In the genomic region with DNA sequence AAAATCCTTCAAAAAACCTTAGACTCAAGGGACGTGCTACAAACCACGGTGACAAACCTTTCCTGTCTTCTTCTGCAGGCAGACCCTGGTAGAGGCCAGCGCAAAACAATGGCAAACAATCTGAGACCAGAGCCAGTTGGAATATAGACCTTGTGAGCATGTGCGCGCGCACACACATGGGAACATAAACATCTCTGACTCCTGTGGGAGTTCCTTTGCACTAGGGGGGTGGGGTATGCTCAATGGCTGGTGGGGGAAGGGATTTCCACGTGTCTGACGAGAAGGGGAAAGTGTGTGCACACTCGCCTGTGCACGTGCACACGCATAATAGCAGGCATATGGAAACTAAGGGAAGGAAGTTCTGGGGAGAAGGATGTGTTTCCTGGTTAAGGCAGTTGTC, we compare ENCODE assay signal across 10 mouse cellular contexts.
DNase-seq lines count a peak whose midpoint lies in the region; ATAC-seq and TF ChIP-seq lines count a peak whose summit lies in the region.
"Had no signal": no experiment of that assay in that cellular context is flagged by ENCODE, and none has a peak within 500 bp of the region (broad histone marks: within the 10 kb centered on the region; RNA-seq: fewer than 3 reads in every experiment).

No protein-coding gene starts in this region.

- peak overlapping the region; percentile 87 for H3K27ac ChIP-seq in midbrain, embryonic 10.5 days (replicated peaks)
- H3K27ac ChIP-seq in midbrain, embryonic 15.5 days = no peak overlapping the region
- peak overlapping the region; percentile 94 for H3K27ac ChIP-seq in intestine, embryonic 16.5 days (ENCODE audit: low read length)
- no peak overlapping the region for H3K27ac ChIP-seq in layer of hippocampus, adult 2 months

- peaks cover 100% of the 10 kb centered on the region for H3K4me1 ChIP-seq in midbrain, embryonic 10.5 days
- H3K4me1 ChIP-seq in midbrain, embryonic 15.5 days = peaks cover 28% of the 10 kb centered on the region
- peaks cover 46% of the 10 kb centered on the region for H3K4me1 ChIP-seq in intestine, embryonic 16.5 days (ENCODE audit: control insufficient read depth, insufficient read depth, low read length)

- no peaks in the 10 kb centered on the region for H3K9me3 ChIP-seq in midbrain, embryonic 10.5 days (replicated peaks)
- no peaks in the 10 kb centered on the region for H3K9me3 ChIP-seq in midbrain, embryonic 15.5 days
- no peaks in the 10 kb centered on the region for H3K9me3 ChIP-seq in intestine, embryonic 16.5 days (ENCODE audit: control insufficient read depth, low read length)

- H3K36me3 ChIP-seq in midbrain, embryonic 10.5 days = no peaks in the 10 kb centered on the region
- H3K36me3 ChIP-seq in midbrain, embryonic 15.5 days (replicated peaks) = no peaks in the 10 kb centered on the region
- H3K36me3 ChIP-seq in intestine, embryonic 16.5 days (ENCODE audit: control insufficient read depth, insufficient read depth, low read length) = no peaks in the 10 kb centered on the region
- no peaks in the 10 kb centered on the region for H3K36me3 ChIP-seq in splenic B cell, adult 2 months (ENCODE audit: control insufficient read depth, insufficient read depth, low read length, poor library complexity, severe bottlenecking)

- no peak for ATAC-seq in midbrain, embryonic 15.5 days (replicated peaks)
- ATAC-seq in intestine, embryonic 16.5 days = peak; percentile 7; the same call in 1 of the 2 replicates

- no peak overlapping the region for H3K4me2 ChIP-seq in midbrain, embryonic 15.5 days
- no peak overlapping the region for H3K4me2 ChIP-seq in intestine, embryonic 16.5 days (ENCODE audit: low read depth, low read length)

- no peak overlapping the region for H3K4me3 ChIP-seq in midbrain, embryonic 10.5 days
- no peak overlapping the region for H3K4me3 ChIP-seq in midbrain, embryonic 15.5 days
- no peak overlapping the region for H3K4me3 ChIP-seq in intestine, embryonic 16.5 days (ENCODE audit: low read length)
- no peak overlapping the region for H3K4me3 ChIP-seq in layer of hippocampus, adult 2 months

- TF ChIP-seq CTCF in layer of hippocampus, adult 2 months (conservative IDR thresholded peaks at IDR 0.05) = no peak

- peak; percentile 50 for DNase-seq in embryo, embryonic 11 days
- no peak for DNase-seq in embryo, embryonic 10.5 days (ENCODE audit: low spot score)
- no peak for DNase-seq in midbrain, embryonic 10.5 days (ENCODE audit: low spot score)
- DNase-seq in splenic B cell, adult 2 months (ENCODE audit: low read depth, low spot score) = peak; percentile 60
- no peak for DNase-seq in layer of hippocampus, adult 2 months (ENCODE audit: low spot score in 2 of 2)
- DNase-seq in right cerebral cortex, postnatal 14 days = no peak
- DNase-seq: cerebellum, adult 2 months; gastrocnemius, postnatal 25 days had no signal

- no peak overlapping the region for H3K9ac ChIP-seq in midbrain, embryonic 15.5 days
- H3K9ac ChIP-seq in intestine, embryonic 16.5 days (ENCODE audit: low read depth, low read length) = 0 out of 2 replicates have a peak overlapping the region, but pooled peaks have one; percentile 8

- 81% methylated on average over 11 of the region's 11 CpGs for WGBS in midbrain, embryonic 10.5 days
- WGBS in midbrain, embryonic 15.5 days = 77% methylated on average over 11 of the region's 11 CpGs
- 47% methylated on average over 11 of the region's 11 CpGs for WGBS in intestine, embryonic 16.5 days

- H3K27me3 ChIP-seq in midbrain, embryonic 10.5 days (ENCODE audit: low read depth, poor library complexity, severe bottlenecking) = no peaks in the 10 kb centered on the region
- H3K27me3 ChIP-seq in midbrain, embryonic 15.5 days (replicated peaks) = no peaks in the 10 kb centered on the region
- H3K27me3 ChIP-seq in intestine, embryonic 16.5 days (replicated peaks; ENCODE audit: control insufficient read depth, insufficient read depth, low read length) = no peaks in the 10 kb centered on the region
- H3K27me3 ChIP-seq in splenic B cell, adult 2 months (ENCODE audit: control insufficient read depth, insufficient read depth, low read length, poor library complexity, severe bottlenecking) = no peaks in the 10 kb centered on the region

Comparison
In these comparisons a context has a peak if more than half of its experiments do, and no peak if none do; other contexts are left out.
1. DNase-seq: peak in embryo, embryonic 11 days (single experiment) and splenic B cell, adult 2 months (single experiment); none in embryo, embryonic 10.5 days (single experiment), midbrain, embryonic 10.5 days (single experiment), layer of hippocampus, adult 2 months (0 of 2) and right cerebral cortex, postnatal 14 days (single experiment).
2. H3K27ac ChIP-seq: peak in midbrain, embryonic 10.5 days (single experiment) and intestine, embryonic 16.5 days (single experiment); none in midbrain, embryonic 15.5 days (single experiment) and layer of hippocampus, adult 2 months (single experiment).